Mouse (Mus musculus) adrenal gland, postnatal 10 days (tissue): ENCODE results near the gene Ralgapa2. TPM values are rescaled to one million over a fixed set of nuclear protein-coding genes. Genes with fewer than 3 reads are reported as not detected.
A peak's percentile ranks its signal among the peaks of the same experiment; 100 is the strongest.

ENCODE experiments used
- DNase-seq: peaks from one replicate; pipeline ENCODE4 v3.0.0; 2021; ENCODE audit warnings: mixed read lengths
- total RNA-seq, 2 experiments: library from RNA; stranded (reverse); gene quantifications; 2 replicates each; pipeline ENCODE4 v1.2.3; 2021

The Ralgapa2 gene
- total RNA-seq, 2 experiments from 2014 or later = 30.3 to 30.7 TPM

DNA sequence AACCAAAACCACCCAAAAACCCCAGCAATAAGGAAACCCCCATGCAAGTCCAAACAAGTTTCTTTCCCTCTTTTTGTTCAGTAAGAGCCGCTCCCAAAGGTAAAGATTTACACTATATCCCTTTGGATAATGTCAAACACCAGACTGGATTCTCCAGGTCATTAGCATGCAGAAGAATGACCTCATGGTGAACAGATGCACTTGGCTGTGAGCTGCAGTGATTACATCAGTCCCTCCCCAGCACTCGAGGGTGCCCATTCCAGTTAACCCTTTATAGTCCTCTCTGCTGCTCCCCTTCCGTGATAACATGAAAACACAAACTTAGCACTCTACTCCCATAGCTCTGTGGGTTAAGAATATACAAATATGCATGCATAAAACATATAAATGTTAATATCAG, 255.1 kb downstream of the Ralgapa2 start:
- DNase-seq = no peak

DNA sequence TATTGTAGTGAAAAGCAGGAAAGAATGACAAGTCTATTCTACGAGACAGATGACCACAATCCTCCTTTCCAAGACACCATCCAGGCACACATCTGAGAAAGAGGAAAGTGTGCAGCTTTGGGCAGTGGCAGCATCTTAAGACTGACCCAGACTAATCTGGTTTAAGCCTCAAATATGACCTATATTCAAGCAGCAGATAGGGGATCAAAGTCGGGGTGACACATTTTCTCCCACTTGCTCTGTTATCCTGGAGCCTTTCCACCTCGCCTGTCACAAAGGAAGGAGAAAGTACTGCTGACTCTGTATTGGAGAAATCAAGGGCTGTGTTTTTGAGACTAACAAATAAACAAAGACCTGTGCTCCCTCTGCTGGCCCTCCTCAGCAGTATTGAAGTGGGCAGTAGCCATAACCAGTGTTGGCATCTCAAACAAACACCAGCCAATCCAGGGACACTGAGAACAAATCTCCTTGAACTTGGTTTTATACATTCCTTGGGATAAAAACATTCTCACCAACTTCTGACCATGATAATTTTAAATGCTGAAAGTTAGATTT, 255.7 kb downstream of the Ralgapa2 start:
- DNase-seq = peak; percentile 50

DNA sequence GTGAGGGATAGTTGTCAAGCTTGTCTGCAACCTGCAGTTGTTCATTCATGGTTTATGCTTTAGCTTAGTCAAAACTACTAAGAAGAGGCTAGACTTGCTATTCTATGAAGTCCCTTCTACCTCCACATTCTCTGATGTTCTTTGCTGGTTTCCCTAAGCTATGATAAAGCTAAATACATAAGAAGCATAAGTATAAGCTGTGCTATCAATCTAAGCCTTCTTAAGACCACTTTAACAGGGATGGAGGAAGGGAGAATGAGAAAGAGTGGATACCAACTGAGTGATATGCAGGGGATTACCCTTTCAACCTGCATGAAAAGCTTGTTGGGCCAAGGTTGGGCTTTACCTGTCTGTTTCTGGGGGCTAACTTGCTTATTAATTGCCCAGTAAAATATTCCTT, 256.5 kb downstream of the Ralgapa2 start:
- no peak for DNase-seq

DNA sequence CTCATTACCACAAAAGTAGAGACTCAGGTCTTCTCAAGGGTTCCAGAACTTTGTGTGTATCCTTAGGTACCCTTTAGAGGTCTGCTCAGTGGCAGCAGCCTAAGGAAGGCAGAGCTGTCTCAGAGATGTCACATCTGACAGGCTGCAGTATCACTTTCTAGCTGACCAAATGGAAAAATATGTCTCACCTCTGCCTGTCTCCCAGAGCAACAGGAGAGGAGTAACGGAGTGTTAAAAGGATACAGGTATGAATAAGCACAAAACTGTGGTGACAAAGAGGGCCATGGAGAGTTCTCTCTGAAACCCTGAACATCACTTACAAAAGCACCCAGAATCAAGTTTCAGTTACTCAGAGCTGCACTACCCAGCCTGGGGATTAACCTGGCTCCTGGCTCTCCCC, 257.8 kb downstream of the Ralgapa2 start:
- no peak for DNase-seq

DNA sequence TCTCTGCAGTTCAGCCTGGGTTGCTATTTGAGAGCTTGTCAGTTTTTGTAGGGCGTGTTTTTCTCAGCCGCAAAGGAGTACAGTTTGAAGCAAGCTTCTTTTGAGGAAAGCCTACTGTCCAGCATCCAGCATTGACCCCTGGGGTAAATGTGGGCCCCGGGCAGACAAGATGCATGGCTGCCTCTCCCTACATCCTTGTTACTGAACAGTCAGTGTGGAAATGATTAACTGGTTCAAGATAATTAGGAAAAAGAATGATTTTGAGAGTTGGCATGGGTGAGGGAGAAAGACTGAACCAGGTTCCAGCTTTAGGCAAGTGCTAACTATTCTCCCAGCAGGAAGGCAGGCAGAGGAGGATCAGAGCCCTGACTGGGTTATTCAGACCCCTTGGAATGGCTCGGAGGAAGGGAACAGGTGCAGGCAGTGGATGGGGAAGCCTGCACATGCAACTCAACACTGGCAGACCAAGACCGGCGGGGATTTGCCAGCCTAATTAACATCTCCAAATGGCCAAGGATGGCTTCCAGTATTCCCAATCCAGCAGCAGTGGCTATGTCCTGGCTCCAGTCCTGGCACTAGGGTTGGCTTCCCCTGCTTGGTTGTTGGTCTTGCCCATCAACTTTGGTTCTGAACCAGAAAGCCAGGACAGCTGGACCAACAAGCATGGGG, 261.8 kb downstream of the Ralgapa2 start:
- no peak for DNase-seq

DNA sequence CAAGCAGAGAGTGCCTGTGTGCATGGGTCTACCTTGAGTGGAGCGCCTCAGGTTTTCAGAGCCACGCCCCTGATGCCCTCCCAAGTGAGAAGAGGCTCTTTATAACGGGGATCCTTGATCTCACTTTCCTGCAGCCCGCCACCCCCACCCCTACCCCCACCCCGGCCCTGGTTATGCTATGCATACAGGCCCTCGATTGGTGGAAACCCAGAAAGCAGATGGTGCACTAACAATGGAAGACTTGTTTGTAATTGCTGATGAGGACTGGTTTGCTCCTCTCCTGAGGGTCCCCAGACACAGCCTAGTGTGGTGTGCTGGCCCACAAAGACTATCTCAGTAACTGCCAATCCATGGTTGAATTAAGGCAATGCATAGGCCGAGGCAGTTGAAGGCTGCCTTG, 263.1 kb downstream of the Ralgapa2 start:
- no peak for DNase-seq

DNA sequence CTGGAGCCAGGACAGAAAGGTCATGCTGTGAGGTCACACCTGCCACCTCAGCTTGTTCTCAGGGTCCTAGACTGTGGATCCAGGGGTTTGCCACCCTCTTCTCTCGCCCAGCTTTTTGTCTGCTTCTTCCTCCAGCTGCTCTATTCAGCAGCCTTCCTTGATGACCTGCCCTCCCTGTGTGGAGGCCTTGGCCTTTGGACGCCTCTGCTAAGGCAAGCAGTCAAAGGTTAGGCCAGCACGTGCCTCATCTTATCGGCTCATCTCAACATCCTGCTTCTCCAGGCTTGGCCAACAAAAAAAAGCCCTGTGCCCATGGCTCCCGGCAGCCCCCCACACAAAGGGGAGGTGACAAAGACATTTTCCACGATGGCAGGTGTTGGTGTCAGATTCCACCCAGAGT, 264.6 kb downstream of the Ralgapa2 start:
- DNase-seq = no peak

DNA sequence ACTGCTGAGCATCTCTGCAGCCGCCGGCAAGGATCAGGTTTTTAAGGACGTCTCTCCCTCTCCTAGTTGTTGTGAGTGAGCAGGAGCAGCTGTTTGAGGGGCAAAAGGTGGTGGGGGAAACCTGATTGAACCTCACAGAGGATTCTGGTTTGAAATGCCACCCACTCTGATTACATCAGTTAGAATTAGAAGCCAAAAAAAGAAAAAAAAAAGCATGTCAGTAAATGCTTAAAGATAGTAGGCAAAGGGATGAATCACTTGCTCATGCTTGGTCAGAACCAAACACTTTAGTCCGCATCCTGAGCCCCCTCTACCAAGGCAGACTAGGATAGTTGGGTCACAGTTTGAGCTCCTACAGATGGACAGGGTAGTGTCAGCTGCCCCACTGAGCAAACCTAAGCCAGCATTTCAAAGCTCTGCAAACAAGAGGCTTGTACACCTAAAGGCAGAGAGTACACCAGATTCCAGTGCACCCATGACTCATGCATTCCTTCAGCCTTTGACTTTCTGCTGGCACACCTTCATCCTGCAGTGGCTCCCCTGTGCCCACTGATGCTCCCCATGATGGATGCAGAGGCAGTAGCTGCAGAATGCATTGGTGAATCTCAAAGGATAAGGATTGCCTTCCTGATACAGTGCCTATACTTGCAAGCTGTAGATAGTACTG, 265.6 kb downstream of the Ralgapa2 start:
- no peak for DNase-seq

DNA sequence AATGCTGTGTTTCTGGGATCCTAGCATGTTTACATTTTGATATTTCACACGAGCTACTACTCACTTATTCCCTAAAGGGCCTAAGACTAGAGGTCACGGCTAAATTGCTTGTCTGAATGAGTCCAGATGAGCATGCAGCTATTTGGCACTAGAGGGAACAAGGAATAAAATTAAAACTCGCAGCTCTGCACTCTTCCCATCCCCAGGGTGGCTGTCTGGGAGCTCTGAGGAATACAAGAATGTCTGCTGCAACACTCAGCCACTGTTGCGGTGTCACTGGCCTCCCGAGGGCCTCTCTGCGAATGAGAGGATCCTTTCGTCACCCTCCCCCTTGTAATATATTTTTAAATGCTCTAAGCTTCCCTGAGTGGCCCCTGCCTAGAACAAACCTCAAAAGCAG, 266.7 kb downstream of the Ralgapa2 start:
- DNase-seq = peak; percentile 40

DNA sequence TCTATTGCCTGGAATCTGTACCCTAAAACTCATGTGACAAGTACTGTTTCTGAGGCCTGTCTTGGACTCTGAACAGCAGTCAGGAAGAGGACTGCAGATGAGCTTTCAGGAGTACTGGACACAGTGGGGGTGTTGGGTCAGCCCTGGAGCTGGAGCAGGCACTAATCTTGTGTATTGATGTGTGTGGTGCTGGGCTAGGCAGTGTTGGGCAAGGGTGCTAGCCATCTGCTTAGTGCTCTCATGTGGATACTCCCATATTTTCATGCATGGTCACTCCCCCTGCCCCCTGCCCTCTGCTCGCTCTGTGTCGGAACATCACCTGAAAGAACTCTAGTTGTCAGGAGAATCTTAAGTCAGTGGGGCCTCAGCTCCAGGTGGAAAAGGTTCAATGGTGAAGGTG, 268.1 kb downstream of the Ralgapa2 start:
- DNase-seq = no peak

DNA sequence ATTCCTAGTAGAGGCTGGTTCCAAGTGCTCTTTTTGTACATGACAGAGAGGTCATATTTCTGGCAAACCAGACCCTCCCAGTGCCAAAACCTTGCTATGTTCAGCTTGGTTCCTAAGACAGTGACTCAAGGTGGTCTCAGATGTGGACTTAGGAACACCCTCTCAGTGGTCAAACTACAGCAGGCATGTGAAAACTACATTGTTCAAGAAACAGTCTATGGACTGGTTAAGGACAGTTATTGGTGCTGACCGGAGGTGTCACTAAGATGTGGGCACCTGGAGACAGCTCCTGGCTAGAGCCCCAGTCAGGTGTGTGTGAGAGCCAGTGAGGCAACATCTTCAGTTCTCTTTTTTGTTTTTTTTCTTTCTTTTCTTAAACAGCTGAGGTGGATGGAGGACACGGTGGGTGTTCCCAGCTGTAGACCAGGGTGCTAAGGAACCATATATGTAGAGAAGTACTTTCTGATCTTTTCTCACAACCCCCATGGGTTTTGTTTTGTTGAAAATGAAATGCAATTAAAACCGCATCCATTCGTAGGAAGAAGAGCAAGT, 272.9 kb downstream of the Ralgapa2 start:
- no peak for DNase-seq

DNA sequence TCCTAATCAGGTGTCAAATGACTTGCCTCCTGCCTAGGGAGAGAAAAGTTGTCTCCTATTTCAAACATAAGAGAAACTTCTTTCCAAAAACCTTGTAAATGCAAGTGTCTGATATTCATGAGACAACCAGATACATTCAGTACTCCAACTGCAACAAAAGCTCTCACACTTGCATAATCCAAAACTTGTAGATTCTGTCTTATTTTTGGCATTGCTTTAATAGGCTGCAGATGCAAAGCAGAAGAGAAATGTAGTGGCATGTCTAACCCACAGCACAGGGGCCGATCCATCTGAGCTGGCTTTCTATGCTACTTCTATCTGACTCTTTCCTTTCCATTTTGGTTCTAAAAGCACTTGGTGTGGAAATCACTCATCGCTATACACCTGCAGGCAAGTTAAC, 280.7 kb downstream of the Ralgapa2 start:
- no peak for DNase-seq

DNA sequence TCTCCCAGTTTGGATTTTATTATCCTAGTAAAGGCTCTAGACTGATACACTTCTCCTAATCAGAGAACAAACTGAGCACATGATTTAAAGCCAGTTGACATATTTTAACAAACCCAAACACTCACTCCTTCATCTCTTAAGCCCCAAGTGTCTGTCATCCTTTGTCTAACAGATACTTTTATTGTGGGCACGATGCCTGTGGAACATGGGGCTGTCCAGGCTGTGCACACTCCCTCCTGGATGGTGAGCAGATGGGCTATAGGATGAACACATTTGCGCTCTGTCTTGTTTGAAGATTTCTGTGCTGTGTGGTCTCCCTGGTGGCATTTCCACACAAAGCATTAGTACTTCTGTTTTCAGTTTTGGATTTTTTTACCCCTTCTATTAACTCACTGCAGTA, 283.7 kb downstream of the Ralgapa2 start:
- DNase-seq = no peak

DNA sequence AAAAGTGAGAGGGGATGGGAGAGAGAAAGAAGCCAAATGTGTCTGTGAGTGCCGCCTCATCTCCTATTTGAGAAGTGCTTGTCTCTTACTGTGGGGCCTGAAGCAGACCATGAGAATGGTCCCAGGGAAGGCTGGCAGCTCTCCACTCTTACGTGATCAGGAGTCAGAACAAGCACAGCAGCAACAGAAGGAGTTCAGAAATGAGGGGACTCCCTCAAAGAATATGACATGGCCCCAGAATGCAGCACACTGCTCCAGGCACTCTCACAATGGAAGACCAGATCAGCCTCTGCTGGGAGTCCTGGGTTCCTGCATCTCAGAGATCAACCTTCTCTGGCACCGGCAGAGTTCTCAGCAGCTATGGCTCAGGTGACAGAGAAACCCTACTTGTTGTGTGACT, 284.5 kb downstream of the Ralgapa2 start:
- no peak for DNase-seq

DNA sequence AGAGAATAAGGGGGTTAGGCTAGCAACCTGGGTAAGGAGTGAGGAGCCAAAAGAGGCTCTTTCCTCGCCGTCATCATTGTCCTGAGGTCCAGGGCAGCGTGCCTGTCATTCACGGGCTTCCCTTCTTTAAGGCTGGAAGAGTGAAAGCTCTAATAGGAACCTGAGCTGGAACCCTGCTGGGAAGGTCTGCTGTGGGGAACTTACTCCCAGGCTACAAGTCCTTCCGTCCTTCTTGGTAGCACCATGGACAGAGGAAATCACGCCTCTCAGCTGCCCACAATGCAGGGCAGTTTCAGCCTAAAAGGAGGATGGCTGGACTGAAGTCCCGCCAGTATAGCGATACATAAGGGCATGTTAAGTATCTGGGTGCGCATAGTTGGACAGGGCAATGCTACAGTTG, 285.7 kb downstream of the Ralgapa2 start:
- peak; percentile 80 for DNase-seq

DNA sequence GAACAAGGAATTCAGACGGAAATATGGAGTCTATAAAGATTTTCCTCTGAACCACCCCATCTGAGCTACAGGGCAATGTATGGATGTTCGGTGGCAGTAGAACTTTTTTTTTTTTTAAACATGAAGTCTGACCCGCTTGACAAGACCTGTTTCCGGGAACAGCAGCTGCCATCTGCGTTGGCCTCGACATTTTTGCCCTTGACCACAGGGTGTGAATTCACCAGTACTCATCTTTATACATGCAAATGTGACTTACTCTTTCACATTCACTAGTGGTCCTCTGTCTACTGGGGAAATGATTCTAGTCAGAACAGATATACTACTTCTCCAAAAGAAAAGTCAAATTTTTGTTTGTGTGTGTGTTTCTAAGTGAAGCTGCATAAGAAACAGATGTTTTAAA, 286.3 kb downstream of the Ralgapa2 start:
- DNase-seq = no peak

DNA sequence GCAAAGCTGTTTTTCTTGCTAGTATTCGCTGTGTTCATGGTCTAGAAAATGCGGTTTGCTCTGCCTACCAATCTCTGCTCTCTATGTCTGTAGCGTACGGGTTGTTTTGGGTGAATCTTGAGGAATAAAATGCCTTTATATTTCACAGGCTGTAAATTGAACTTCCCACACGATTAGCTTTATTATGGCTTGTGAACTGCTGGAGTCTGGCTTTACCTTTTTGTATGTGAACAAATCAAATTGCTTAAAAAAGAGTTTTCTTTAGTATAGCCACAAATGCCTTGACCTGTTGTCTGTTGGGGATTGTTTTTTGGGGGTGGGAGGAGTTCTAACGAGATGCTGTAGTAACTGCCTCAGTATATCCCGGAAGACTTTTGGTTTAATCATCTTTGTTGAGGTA, 288.0 kb downstream of the Ralgapa2 start:
- DNase-seq = no peak

DNA sequence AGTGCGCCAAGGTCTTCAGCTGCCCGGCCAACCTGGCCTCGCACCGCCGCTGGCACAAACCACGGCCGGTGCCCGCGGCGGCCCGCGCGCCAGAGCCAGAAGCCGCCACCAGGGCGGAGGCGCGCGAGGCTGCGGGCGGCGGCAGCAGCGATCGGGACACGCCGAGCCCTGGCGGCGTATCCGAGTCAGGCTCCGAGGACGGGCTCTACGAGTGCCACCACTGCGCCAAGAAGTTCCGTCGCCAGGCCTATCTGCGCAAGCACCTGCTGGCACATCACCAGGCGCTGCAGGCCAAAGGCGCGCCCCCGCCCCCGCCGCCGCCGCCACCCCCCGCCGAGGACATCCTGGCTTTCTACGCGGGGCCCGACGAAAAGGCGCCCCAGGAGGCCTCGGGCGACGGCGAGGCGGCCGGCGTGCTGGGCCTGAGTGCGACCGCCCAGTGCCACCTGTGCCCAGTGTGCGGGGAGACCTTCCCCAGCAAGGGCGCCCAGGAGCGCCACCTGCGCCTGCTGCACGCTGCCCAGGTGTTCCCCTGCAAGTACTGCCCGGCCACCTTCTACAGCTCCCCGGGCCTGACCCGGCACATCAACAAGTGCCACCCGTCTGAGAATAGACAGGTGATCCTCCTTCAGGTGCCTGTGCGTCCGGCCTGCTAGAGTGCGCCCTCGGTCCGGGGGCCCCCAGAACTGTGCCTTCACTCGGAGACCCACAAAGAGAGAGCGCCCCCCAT, 288.8 kb downstream of the Ralgapa2 start:
- peak; percentile 39 for DNase-seq

DNA sequence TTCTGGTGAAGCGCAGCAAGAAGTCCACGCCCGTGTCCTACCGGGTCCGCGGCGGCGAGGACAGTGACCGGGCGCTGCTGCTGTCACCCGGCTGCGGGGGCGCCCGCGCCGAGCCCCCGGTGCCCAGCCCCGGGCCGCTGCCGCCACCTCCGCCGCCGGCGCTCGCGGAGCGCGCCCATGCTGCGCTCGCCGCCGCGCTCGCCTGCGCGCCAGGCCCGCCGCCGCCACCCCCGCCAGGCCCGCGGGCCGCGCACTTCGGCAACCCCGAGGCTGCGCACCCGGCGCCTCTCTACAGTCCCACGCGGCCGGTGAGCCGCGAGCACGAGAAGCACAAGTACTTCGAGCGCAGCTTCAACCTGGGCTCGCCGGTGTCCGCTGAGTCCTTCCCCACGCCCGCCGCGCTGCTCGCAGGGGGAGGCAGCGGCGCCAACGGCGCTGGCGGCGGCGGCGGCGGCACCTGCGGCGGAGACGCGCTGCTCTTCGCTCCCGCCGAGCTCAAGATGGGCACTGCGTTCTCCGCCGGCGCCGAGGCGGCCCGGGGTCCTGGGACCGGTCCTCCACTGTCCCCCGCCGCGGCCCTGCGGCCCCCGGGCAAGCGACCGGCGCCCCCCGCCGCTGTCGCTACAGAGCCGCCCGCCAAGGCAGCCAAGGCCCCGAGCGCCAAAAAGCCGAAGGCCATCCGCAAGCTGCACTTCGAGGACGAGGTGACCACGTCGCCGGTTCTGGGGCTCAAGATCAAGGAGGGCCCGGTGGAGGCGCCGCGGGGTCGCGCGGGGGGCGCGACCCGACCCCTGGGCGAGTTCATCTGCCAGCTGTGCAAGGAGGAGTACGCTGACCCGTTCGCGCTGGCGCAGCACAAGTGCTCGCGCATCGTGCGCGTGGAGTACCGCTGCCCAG, 289.6 kb downstream of the Ralgapa2 start:
- DNase-seq = peak; percentile 29

DNA sequence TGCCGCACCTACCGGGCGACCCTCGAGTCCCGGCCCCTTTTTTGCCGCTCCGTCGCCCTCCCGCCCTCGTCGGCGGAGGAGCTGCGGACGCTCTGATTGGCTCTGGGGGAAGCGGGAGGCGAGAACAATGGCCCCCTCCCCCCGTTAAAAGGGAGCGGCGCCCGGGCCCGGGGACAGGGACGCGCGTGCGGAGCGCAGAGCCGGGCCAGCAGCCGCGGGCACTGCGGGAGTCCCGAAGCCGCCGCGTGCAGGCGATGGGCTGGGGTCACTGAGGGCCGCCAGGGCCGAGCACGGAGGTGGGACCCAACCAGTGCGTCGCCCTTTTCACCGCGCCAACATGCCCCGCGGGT, 290.2 kb downstream of the Ralgapa2 start:
- peak; percentile 52 for DNase-seq

DNA sequence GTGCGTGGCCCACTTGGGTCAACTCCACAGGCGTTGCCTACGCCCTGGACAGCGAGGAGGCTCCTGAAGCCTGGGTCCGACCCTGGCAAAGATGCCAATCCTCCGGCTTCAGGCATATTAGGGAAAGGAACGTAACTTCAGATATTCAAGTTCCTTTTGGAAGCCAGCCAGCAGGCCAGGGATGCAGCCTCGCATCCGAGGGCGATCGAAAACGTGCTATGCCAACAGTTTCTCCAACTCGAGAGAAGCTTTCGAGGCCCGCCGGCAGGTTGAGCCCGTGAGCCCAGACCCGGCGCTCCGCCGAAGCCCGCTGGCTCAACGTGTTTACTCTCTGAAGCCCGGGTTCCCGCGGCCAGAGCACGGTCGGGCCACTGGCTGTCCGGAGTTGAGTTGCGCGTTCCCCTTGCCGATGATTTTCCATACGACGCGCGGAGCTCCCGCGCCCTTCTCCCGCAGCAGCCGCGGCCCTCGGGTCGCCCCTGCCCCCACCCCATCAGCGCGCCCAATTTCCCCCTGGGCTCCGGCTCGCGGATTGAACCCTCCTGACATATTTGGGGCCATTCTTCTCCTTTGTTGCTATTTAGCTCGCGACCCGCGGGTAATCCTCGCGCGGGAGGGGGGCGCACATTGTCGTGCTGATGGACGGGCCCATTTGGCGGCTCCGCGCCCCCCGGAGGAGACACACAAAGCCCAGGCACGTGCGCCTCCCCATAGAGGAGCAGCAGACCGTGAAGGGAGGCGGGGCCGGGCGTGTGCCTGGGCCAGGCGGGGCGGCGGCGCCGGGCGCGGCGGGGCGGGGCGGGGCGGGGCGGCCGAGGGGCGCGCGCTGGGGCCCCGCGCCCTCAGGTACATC, 290.8 kb downstream of the Ralgapa2 start, which contains the start of gene Insm1:
TSS of gene Insm1 (plus strand) at position 846 of the 853 bp plus-strand sequence.
- peak; percentile 67 for DNase-seq
